Mouse (Mus musculus): ENCODE results near the gene Dpf3. TPM values are rescaled to one million over a fixed set of nuclear protein-coding genes. Genes with fewer than 3 reads are reported as not detected.

The Dpf3 gene
- total and polyA plus RNA-seq, 2 experiments from 2014 or later, result 14.3 to 31.7 TPM

GRCm38 (mm10) chr12:83473987-83474600, 13.4 kb downstream of the Dpf3 start:
- H3K4me3 ChIP-seq (ENCODE audit: low read depth, low read length), result no peak overlapping the region
- WGBS, result 44% methylated on average over 5 of the region's 5 CpGs
- ATAC-seq (ENCODE audit: low FRiP score) (no peak), DNase-seq (ENCODE audit: low spot score) (no peak)
- TF ChIP-seq CTCF (IDR thresholded peaks at IDR 0.05), result no peak
- H3K27ac ChIP-seq (ENCODE audit: low read depth, low read length), result no peak overlapping the region
- H3K9ac ChIP-seq (replicated peaks; ENCODE audit: low read length, poor library complexity, severe bottlenecking), result no peak overlapping the region
- no peak overlapping the region for H3K4me2 ChIP-seq (ENCODE audit: low read depth, low read length, poor library complexity, severe bottlenecking)
- no peaks in the 10 kb centered on the region for H3K9me3 ChIP-seq (ENCODE audit: low read length)
- H3K36me3 ChIP-seq (ENCODE audit: insufficient read depth, low read length), result no peaks in the 10 kb centered on the region
- 0 out of 2 replicates have a peak, but pooled peaks cover 2% of the 10 kb centered on the region for H3K4me1 ChIP-seq (ENCODE audit: insufficient read depth, low read length)
- H3K27me3 ChIP-seq (ENCODE audit: insufficient read depth, low read length), result no peaks in the 10 kb centered on the region

- DNase-seq (ENCODE audit: low spot score) (no peak), ATAC-seq (ENCODE audit: low FRiP score) (no peak)
- H3K4me2 ChIP-seq (ENCODE audit: low read depth, low read length, poor library complexity, severe bottlenecking), result no peak overlapping the region
- no peak overlapping the region for H3K9ac ChIP-seq (replicated peaks; ENCODE audit: low read length, poor library complexity, severe bottlenecking)
- no peaks in the 10 kb centered on the region for H3K9me3 ChIP-seq (ENCODE audit: low read length)
- H3K36me3 ChIP-seq (ENCODE audit: insufficient read depth, low read length), result no peaks in the 10 kb centered on the region
- H3K27ac ChIP-seq (ENCODE audit: low read depth, low read length), result no peak overlapping the region
- H3K27me3 ChIP-seq (ENCODE audit: insufficient read depth, low read length), result no peaks in the 10 kb centered on the region
- 0 out of 2 replicates have a peak, but pooled peaks cover 2% of the 10 kb centered on the region for H3K4me1 ChIP-seq (ENCODE audit: insufficient read depth, low read length)
- no peak for TF ChIP-seq CTCF (IDR thresholded peaks at IDR 0.05)
- 89% methylated on average over 7 of the region's 7 CpGs for WGBS
- H3K4me3 ChIP-seq (ENCODE audit: low read depth, low read length), result no peak overlapping the region
These were observed 15.8 kb downstream of the Dpf3 start for GRCm38 (mm10) chr12:83471760-83472159.

GRCm38 (mm10) chr12:83470085-83470484, 17.4 kb downstream of the Dpf3 start:
- no peak overlapping the region for H3K9ac ChIP-seq (replicated peaks; ENCODE audit: low read length, poor library complexity, severe bottlenecking)
- TF ChIP-seq CTCF (IDR thresholded peaks at IDR 0.05), result no peak

GRCm38 (mm10) chr12:83466508-83467430, 20.7 kb downstream of the Dpf3 start:
- TF ChIP-seq CTCF (IDR thresholded peaks at IDR 0.05), result no peak
- Histone ChIP-seq H3K4me2 (ENCODE audit: low read depth, low read length, poor library complexity, severe bottlenecking) (no peak overlapping the region), H3K36me3 (ENCODE audit: insufficient read depth, low read length) (no peaks in the 10 kb centered on the region), H3K27ac (ENCODE audit: low read depth, low read length) (no peak overlapping the region), H3K9ac (replicated peaks; ENCODE audit: low read length, poor library complexity, severe bottlenecking) (no peak overlapping the region), H3K4me3 (ENCODE audit: low read depth, low read length) (no peak overlapping the region), H3K9me3 (ENCODE audit: low read length) (no peaks in the 10 kb centered on the region), H3K4me1 (ENCODE audit: insufficient read depth, low read length) (0 out of 2 replicates have a peak, but pooled peaks cover 2% of the 10 kb centered on the region), H3K27me3 (ENCODE audit: insufficient read depth, low read length) (no peaks in the 10 kb centered on the region)
- DNase-seq (ENCODE audit: low spot score) (no peak), ATAC-seq (ENCODE audit: low FRiP score) (no peak)
- 33% methylated on average over 6 of the region's 6 CpGs for WGBS

More at GRCm38 (mm10) chr12:83470085-83470484, 17.4 kb downstream of the Dpf3 start:
- Histone ChIP-seq H3K36me3 (ENCODE audit: insufficient read depth, low read length) (no peaks in the 10 kb centered on the region), H3K4me1 (ENCODE audit: insufficient read depth, low read length) (0 out of 2 replicates have a peak, but pooled peaks cover 2% of the 10 kb centered on the region), H3K9me3 (ENCODE audit: low read length) (no peaks in the 10 kb centered on the region), H3K4me2 (ENCODE audit: low read depth, low read length, poor library complexity, severe bottlenecking) (no peak overlapping the region), H3K27me3 (ENCODE audit: insufficient read depth, low read length) (no peaks in the 10 kb centered on the region), H3K4me3 (ENCODE audit: low read depth, low read length) (no peak overlapping the region), H3K27ac (ENCODE audit: low read depth, low read length) (no peak overlapping the region)
- ATAC-seq (ENCODE audit: low FRiP score) (no peak), DNase-seq (ENCODE audit: low spot score) (no peak)
- 39% methylated on average over 9 of the region's 9 CpGs for WGBS

GRCm38 (mm10) chr12:83466053-83466452, 21.5 kb downstream of the Dpf3 start:
- Histone ChIP-seq H3K4me2 (ENCODE audit: low read depth, low read length, poor library complexity, severe bottlenecking) (no peak overlapping the region), H3K4me1 (ENCODE audit: insufficient read depth, low read length) (no peaks in the 10 kb centered on the region), H3K9ac (replicated peaks; ENCODE audit: low read length, poor library complexity, severe bottlenecking) (no peak overlapping the region), H3K36me3 (ENCODE audit: insufficient read depth, low read length) (no peaks in the 10 kb centered on the region), H3K27me3 (ENCODE audit: insufficient read depth, low read length) (no peaks in the 10 kb centered on the region), H3K9me3 (ENCODE audit: low read length) (no peaks in the 10 kb centered on the region), H3K27ac (ENCODE audit: low read depth, low read length) (no peak overlapping the region), H3K4me3 (ENCODE audit: low read depth, low read length) (no peak overlapping the region)
- ATAC-seq (ENCODE audit: low FRiP score) (no peak), DNase-seq (ENCODE audit: low spot score) (no peak)
- TF ChIP-seq CTCF (IDR thresholded peaks at IDR 0.05), result no peak
- WGBS, result 92% methylated on average over 4 of the region's 4 CpGs

- no peaks in the 10 kb centered on the region for H3K4me1 ChIP-seq (ENCODE audit: insufficient read depth, low read length)
- no peak overlapping the region for H3K27ac ChIP-seq (ENCODE audit: low read depth, low read length)
- H3K36me3 ChIP-seq (ENCODE audit: insufficient read depth, low read length), result no peaks in the 10 kb centered on the region
- H3K9me3 ChIP-seq (ENCODE audit: low read length), result no peaks in the 10 kb centered on the region
- H3K9ac ChIP-seq (replicated peaks; ENCODE audit: low read length, poor library complexity, severe bottlenecking), result no peak overlapping the region
- no peak overlapping the region for H3K4me3 ChIP-seq (ENCODE audit: low read depth, low read length)
- H3K4me2 ChIP-seq (ENCODE audit: low read depth, low read length, poor library complexity, severe bottlenecking), result no peak overlapping the region
- H3K27me3 ChIP-seq (ENCODE audit: insufficient read depth, low read length), result no peaks in the 10 kb centered on the region
- ATAC-seq (ENCODE audit: low FRiP score) (no peak), DNase-seq (ENCODE audit: low spot score) (no peak)
- no peak for TF ChIP-seq CTCF (IDR thresholded peaks at IDR 0.05)
- 67% methylated on average over 3 of the region's 3 CpGs for WGBS
These were observed 27.2 kb downstream of the Dpf3 start for GRCm38 (mm10) chr12:83460272-83460671.

All from midbrain, postnatal 0 days (tissue).